ENCODE assay signal across 17 mouse cellular contexts in genomic region chr3:39780270-39780669, GRCm38 (mm10).
DNase-seq lines count a peak whose midpoint lies in the region; ATAC-seq and TF ChIP-seq lines count a peak whose summit lies in the region.
"Had no signal": no experiment of that assay in that cellular context is flagged by ENCODE, and none has a peak within 500 bp of the region (broad histone marks: within the 10 kb centered on the region; RNA-seq: fewer than 3 reads in every experiment).

No protein-coding gene starts in this region.

- peak overlapping the region; percentile 50 for H3K4me2 ChIP-seq in heart, embryonic 13.5 days
- no peak overlapping the region for H3K4me2 ChIP-seq in midbrain, embryonic 15.5 days
- no peak overlapping the region for H3K4me2 ChIP-seq in midbrain, embryonic 14.5 days (ENCODE audit: low read length)

- peak overlapping the region; percentile 48; the same call in 1 of the 2 replicates for H3K9ac ChIP-seq in heart, embryonic 13.5 days
- no peak overlapping the region for H3K9ac ChIP-seq in midbrain, embryonic 15.5 days
- H3K9ac ChIP-seq in midbrain, embryonic 14.5 days (replicated peaks; ENCODE audit: low read length): no peak overlapping the region
- H3K9ac ChIP-seq: liver, postnatal 0 days had no signal

- H3K27me3 ChIP-seq in heart, embryonic 13.5 days (replicated peaks): no peaks in the 10 kb centered on the region
- no peaks in the 10 kb centered on the region; the same call in 1 of the 2 replicates for H3K27me3 ChIP-seq in kidney, adult 2 months (replicated peaks; ENCODE audit: control insufficient read depth, insufficient read depth, low read length)
- H3K27me3 ChIP-seq in midbrain, embryonic 15.5 days (replicated peaks): no peaks in the 10 kb centered on the region
- H3K27me3 ChIP-seq in midbrain, embryonic 14.5 days (ENCODE audit: control insufficient read depth, insufficient read depth, low read length): no peaks in the 10 kb centered on the region
- H3K27me3 ChIP-seq: megakaryocyte, embryonic 14.5 days had no signal

- TF ChIP-seq POLR2A in kidney, adult 2 months (IDR thresholded peaks at IDR 0.05; ENCODE audit: low read depth, low read length): no peak

- peak overlapping the region; percentile 8; the same call in 1 of the 2 replicates for H3K4me3 ChIP-seq in heart, embryonic 13.5 days
- no peak overlapping the region for H3K4me3 ChIP-seq in kidney, adult 2 months (ENCODE audit: insufficient read depth, low read depth, low read length)
- no peak overlapping the region for H3K4me3 ChIP-seq in midbrain, embryonic 15.5 days
- no peak overlapping the region for H3K4me3 ChIP-seq in midbrain, embryonic 14.5 days (replicated peaks; ENCODE audit: low read depth, low read length)
- H3K4me3 ChIP-seq: megakaryocyte, embryonic 14.5 days had no signal

- peak overlapping the region; percentile 80 for H3K27ac ChIP-seq in heart, embryonic 13.5 days (replicated peaks)
- no peak overlapping the region for H3K27ac ChIP-seq in kidney, adult 2 months (ENCODE audit: insufficient read depth, low read depth, low read length)
- no peak overlapping the region for H3K27ac ChIP-seq in midbrain, embryonic 15.5 days
- no peak overlapping the region for H3K27ac ChIP-seq in midbrain, embryonic 14.5 days (replicated peaks; ENCODE audit: low read depth, low read length)

- WGBS in heart, embryonic 13.5 days: 12% methylated on average over 5 of the region's 5 CpGs
- WGBS in kidney, adult 2 months: 23% methylated on average over 5 of the region's 5 CpGs
- WGBS in midbrain, embryonic 15.5 days: 49% methylated on average over 5 of the region's 5 CpGs
- 36% methylated on average over 5 of the region's 5 CpGs for WGBS in midbrain, embryonic 14.5 days

- no peaks in the 10 kb centered on the region for H3K9me3 ChIP-seq in heart, embryonic 13.5 days
- no peaks in the 10 kb centered on the region for H3K9me3 ChIP-seq in midbrain, embryonic 15.5 days
- no peaks in the 10 kb centered on the region for H3K9me3 ChIP-seq in midbrain, embryonic 14.5 days (ENCODE audit: control insufficient read depth, low read length)
- H3K9me3 ChIP-seq: megakaryocyte, embryonic 14.5 days had no signal

- peaks cover 36% of the 10 kb centered on the region for H3K4me1 ChIP-seq in heart, embryonic 13.5 days
- no peaks in the 10 kb centered on the region for H3K4me1 ChIP-seq in kidney, adult 2 months (ENCODE audit: control insufficient read depth, insufficient read depth, low read length)
- H3K4me1 ChIP-seq in midbrain, embryonic 15.5 days: peaks cover 9% of the 10 kb centered on the region; the same call in 1 of the 2 replicates
- peaks cover 17% of the 10 kb centered on the region for H3K4me1 ChIP-seq in midbrain, embryonic 14.5 days (ENCODE audit: control insufficient read depth, insufficient read depth, low read length)
- H3K4me1 ChIP-seq: megakaryocyte, embryonic 14.5 days had no signal

- DNase-seq in heart, postnatal 36 days: no peak
- DNase-seq in kidney, adult 2 months: peak; percentile 2
- DNase-seq in kidney, adult 8-10 months: no peak
- no peak for DNase-seq in midbrain, embryonic 14.5 days
- DNase-seq in thymus, postnatal 14 days: no peak
- DNase-seq: adrenal gland, postnatal 25 days; cerebellum, adult 18-20 months; cerebellum, postnatal 36 days; gastrocnemius, postnatal 14 days; layer of hippocampus, postnatal 36 days; liver; liver, postnatal 0 days; lung, postnatal 14 days; thymus, adult 2 months had no signal

- no peaks in the 10 kb centered on the region for H3K36me3 ChIP-seq in heart, embryonic 13.5 days
- no peaks in the 10 kb centered on the region for H3K36me3 ChIP-seq in kidney, adult 2 months (ENCODE audit: control insufficient read depth, insufficient read depth, low read length)
- no peaks in the 10 kb centered on the region for H3K36me3 ChIP-seq in midbrain, embryonic 15.5 days (replicated peaks)
- no peaks in the 10 kb centered on the region for H3K36me3 ChIP-seq in midbrain, embryonic 14.5 days (ENCODE audit: control insufficient read depth, insufficient read depth, low read length)

- ATAC-seq in heart, embryonic 13.5 days (ENCODE audit: extremely low read depth, insufficient number of reproducible peaks, low FRiP score, low TSS enrichment): no peak; the same call in 1 of the 2 replicates
- ATAC-seq in midbrain, embryonic 15.5 days (replicated peaks): 0 out of 2 replicates have a peak, but pooled peaks have one; percentile 15
- no peak for ATAC-seq in midbrain, embryonic 14.5 days (ENCODE audit: low FRiP score, low TSS enrichment)
- ATAC-seq: liver, postnatal 0 days had no signal

- TF ChIP-seq CTCF in kidney, adult 2 months (conservative IDR thresholded peaks at IDR 0.05; ENCODE audit: insufficient read depth, insufficient read length, low read depth, low read length): no peak

- intact Hi-C loops in heart, postnatal 36 days (cut with DNase I): no loop called here
